Mouse (Mus musculus) G1E (cell line): Measurements from ENCODE around the gene Olfr1040. TPM values are rescaled to one million over a fixed set of nuclear protein-coding genes. Genes with fewer than 3 reads are reported as not detected.

ENCODE experiments used
- ATAC-seq: 2 replicates; pipeline ENCODE4 v1.8.0; 2016; ENCODE audit warnings: mild to moderate bottlenecking; ENCODE audit not compliant: insufficient number of reproducible peaks, poor library complexity, low FRiP score, severe bottlenecking; ENCODE audit errors: extremely low read depth
- DNase-seq: peaks from one replicate; pipeline ENCODE4 v3.0.0; 2012; ENCODE audit warnings: low spot score
- H3K27me3 ChIP-seq: 2 replicates; pipeline ENCODE4 v1.6.1; 2012; ENCODE audit warnings: mild to moderate bottlenecking, low read length, inconsistent platforms; ENCODE audit not compliant: insufficient read depth
- H3K36me3 ChIP-seq: replicated peaks from 2 replicates; pipeline ENCODE3; 2012; ENCODE audit warnings: mild to moderate bottlenecking, inconsistent platforms
- H3K4me1 ChIP-seq: 2 replicates; pipeline ENCODE4 v1.6.1; 2012; ENCODE audit warnings: low read depth, low read length, inconsistent platforms, mixed read lengths; ENCODE audit not compliant: insufficient read depth
- H3K4me3 ChIP-seq: 2 replicates; pipeline ENCODE4 v1.5.1; 2012; ENCODE audit warnings: low read depth, mild to moderate bottlenecking, inconsistent platforms, low read length, moderate library complexity, mixed read lengths
- H3K9me3 ChIP-seq: replicated peaks from 2 replicates; pipeline ENCODE4 v1.6.1; 2012; ENCODE audit warnings: inconsistent platforms
- CTCF ChIP-seq: IDR thresholded peaks from 2 replicates; pipeline ENCODE4 v1.5.1; 2012; ENCODE audit warnings: low read depth, low read length, inconsistent platforms, mixed read lengths
- GATA1 ChIP-seq: IDR thresholded peaks from 2 replicates; pipeline ENCODE4 v1.6.1; 2012; ENCODE audit warnings: borderline replicate concordance, low read length, inconsistent platforms, mixed read lengths
- GATA2 ChIP-seq: IDR thresholded peaks from 2 replicates; pipeline ENCODE4 v1.6.1; 2012; ENCODE audit warnings: low read depth, low read length, inconsistent platforms, borderline replicate concordance
- POLR2AphosphoS5 ChIP-seq: IDR thresholded peaks from 2 replicates; pipeline ENCODE4 v1.6.1; 2012; ENCODE audit warnings: low read depth, low read length, inconsistent platforms; ENCODE audit not compliant: insufficient replicate concordance
- TAL1 ChIP-seq: conservative IDR thresholded peaks from 2 replicates; pipeline ENCODE4 v1.6.1; 2012; ENCODE audit warnings: low read depth, low read length, inconsistent platforms, mixed read lengths
- polyA plus RNA-seq: library from polyadenylated mRNA; stranded (reverse); fragments of >175 nt; gene quantifications from 2 replicates; pipeline ENCODE4 v1.2.3, GENCODE M21; 2012
- total RNA-seq, 2 experiments: library from RNA; stranded (forward) in 1 of 2; stranded (reverse) in 1 of 2; fragments of 200-1000 nt in 1 of 2; fragments of >200 nt in 1 of 2; fragmentation: Nextera tagmentation in 1 of 2; gene quantifications; 2 replicates each; pipeline ENCODE4 v1.2.3; 2014 to 2017

The Olfr1040 gene
- total and polyA plus RNA-seq, 3 experiments = not detected

GRCm38 (mm10) chr2:86161738-86162137 lies 15.2 kb upstream of the Olfr1040 start, which contains the start of gene Olfr1042:
Olfr1042 (minus strand) TSS chr2:86161838.
- Histone ChIP-seq H3K36me3 (no peaks in the 10 kb centered on the region), H3K4me3 (no peak within 1 kb of the TSS), H3K9me3 (no peaks in the 10 kb centered on the region), H3K4me1 (no peaks in the 10 kb centered on the region), H3K27me3 (no peaks in the 10 kb centered on the region)
- DNase-seq (no peak), ATAC-seq (no peak)
- TF ChIP-seq POLR2AphosphoS5 (no peak), GATA2 (no peak), GATA1 (no peak), TAL1 (no peak), CTCF (no peak)

GRCm38 (mm10) chr2:86135828-86136227 lies 10.7 kb downstream of the Olfr1040 start, which contains the start of gene Olfr1039:
Olfr1039 (minus strand) TSS chr2:86135928.
- Histone ChIP-seq H3K27me3 (no peaks in the 10 kb centered on the region), H3K9me3 (peaks cover 3% of the 10 kb centered on the region; the same call in 1 of the 2 replicates), H3K36me3 (no peaks in the 10 kb centered on the region), H3K4me1 (no peaks in the 10 kb centered on the region), H3K4me3 (no peak within 1 kb of the TSS)
- no peak for ATAC-seq
- TF ChIP-seq GATA1 (no peak), CTCF (no peak), TAL1 (no peak), GATA2 (no peak), POLR2AphosphoS5 (no peak)
- DNase-seq = no peak

Other genes starting within 250 kb of the Olfr1040 start
Only the 20 nearest of the 30 such genes appear.
- gene Olfr1030, start 167.5 kb downstream of the Olfr1040 start, total RNA-seq (2014; fragmentation: Nextera tagmentation) = not detected in 2 replicates
- gene Olfr1030, start 167.5 kb downstream of the Olfr1040 start, total RNA-seq (2017) = under 0.01 and 0.06 TPM in 2 replicates
- gene Olfr1030, start 167.5 kb downstream of the Olfr1040 start, polyA plus RNA-seq = not detected in 2 replicates
- not detected in 2 replicates for gene Olfr1031, start 156.4 kb downstream of the Olfr1040 start, total RNA-seq (2014; fragmentation: Nextera tagmentation)
- not detected in 2 replicates for gene Olfr1031, start 156.4 kb downstream of the Olfr1040 start, total RNA-seq (2017)
- not detected in 2 replicates for gene Olfr1031, start 156.4 kb downstream of the Olfr1040 start, polyA plus RNA-seq
- not detected in 2 replicates for gene Olfr1032, start 141.2 kb downstream of the Olfr1040 start, total RNA-seq (2014; fragmentation: Nextera tagmentation)
- not detected in 2 replicates for gene Olfr1032, start 141.2 kb downstream of the Olfr1040 start, total RNA-seq (2017)
- not detected in 2 replicates for gene Olfr1032, start 141.2 kb downstream of the Olfr1040 start, polyA plus RNA-seq
- not detected in 2 replicates for gene Olfr1033, start 126.1 kb downstream of the Olfr1040 start, total RNA-seq (2014; fragmentation: Nextera tagmentation)
- not detected in 2 replicates for gene Olfr1033, start 126.1 kb downstream of the Olfr1040 start, total RNA-seq (2017)
- not detected in 2 replicates for gene Olfr1033, start 126.1 kb downstream of the Olfr1040 start, polyA plus RNA-seq
- not detected in 2 replicates for gene Olfr1034, start 100.9 kb downstream of the Olfr1040 start, total RNA-seq (2014; fragmentation: Nextera tagmentation)
- 0.12 TPM in 1 of 2 replicates, not detected in the other for gene Olfr1034, start 100.9 kb downstream of the Olfr1040 start, total RNA-seq (2017)
- gene Olfr1034, start 100.9 kb downstream of the Olfr1040 start, polyA plus RNA-seq = not detected in 2 replicates
- gene Olfr1036, start 72.7 kb downstream of the Olfr1040 start, total RNA-seq (2014; fragmentation: Nextera tagmentation) = not detected in 2 replicates
- gene Olfr1036, start 72.7 kb downstream of the Olfr1040 start, total RNA-seq (2017) = 0.11 and 0.17 TPM in 2 replicates
- gene Olfr1036, start 72.7 kb downstream of the Olfr1040 start, polyA plus RNA-seq = not detected in 2 replicates
- gene Olfr1037, start 59.3 kb downstream of the Olfr1040 start, total RNA-seq (2014; fragmentation: Nextera tagmentation) = not detected in 2 replicates
- gene Olfr1037, start 59.3 kb downstream of the Olfr1040 start, total RNA-seq (2017) = 0.11 and 0.29 TPM in 2 replicates
- gene Olfr1037, start 59.3 kb downstream of the Olfr1040 start, polyA plus RNA-seq = not detected in 2 replicates
- gene Olfr1039, start 10.8 kb downstream of the Olfr1040 start, total RNA-seq (2014; fragmentation: Nextera tagmentation) = not detected in 2 replicates
- 0.22 TPM in 1 of 2 replicates, not detected in the other for gene Olfr1039, start 10.8 kb downstream of the Olfr1040 start, total RNA-seq (2017)
- gene Olfr1039, start 10.8 kb downstream of the Olfr1040 start, polyA plus RNA-seq = not detected in 2 replicates
- gene Olfr1042, start 15.1 kb upstream of the Olfr1040 start, total RNA-seq (2014; fragmentation: Nextera tagmentation) = not detected in 2 replicates
- gene Olfr1042, start 15.1 kb upstream of the Olfr1040 start, total RNA-seq (2017) = 0.11 TPM in 1 of 2 replicates, not detected in the other
- not detected in 2 replicates for gene Olfr1042, start 15.1 kb upstream of the Olfr1040 start, polyA plus RNA-seq
- not detected in 2 replicates for gene Olfr1043, start 20.8 kb upstream of the Olfr1040 start, total RNA-seq (2014; fragmentation: Nextera tagmentation)
- not detected in 2 replicates for gene Olfr1043, start 20.8 kb upstream of the Olfr1040 start, total RNA-seq (2017)
- gene Olfr1043, start 20.8 kb upstream of the Olfr1040 start, polyA plus RNA-seq = not detected in 2 replicates
- gene Olfr1044, start 31.1 kb upstream of the Olfr1040 start, total RNA-seq (2014; fragmentation: Nextera tagmentation) = not detected in 2 replicates
- 0.17 and 0.38 TPM in 2 replicates for gene Olfr1044, start 31.1 kb upstream of the Olfr1040 start, total RNA-seq (2017)
- gene Olfr1044, start 31.1 kb upstream of the Olfr1040 start, polyA plus RNA-seq = not detected in 2 replicates
- gene Olfr52, start 39.0 kb upstream of the Olfr1040 start, total RNA-seq (2014; fragmentation: Nextera tagmentation) = not detected in 2 replicates
- gene Olfr52, start 39.0 kb upstream of the Olfr1040 start, total RNA-seq (2017) = 0.11 and 0.17 TPM in 2 replicates
- not detected in 2 replicates for gene Olfr52, start 39.0 kb upstream of the Olfr1040 start, polyA plus RNA-seq
- not detected in 2 replicates for gene Olfr1045, start 56.3 kb upstream of the Olfr1040 start, total RNA-seq (2014; fragmentation: Nextera tagmentation)
- gene Olfr1045, start 56.3 kb upstream of the Olfr1040 start, total RNA-seq (2017) = 0.16 and 0.17 TPM in 2 replicates
- gene Olfr1045, start 56.3 kb upstream of the Olfr1040 start, polyA plus RNA-seq = not detected in 2 replicates
- not detected in 2 replicates for gene Olfr1046, start 72.6 kb upstream of the Olfr1040 start, total RNA-seq (2014; fragmentation: Nextera tagmentation)
- 0.16 TPM in 1 of 2 replicates, not detected in the other for gene Olfr1046, start 72.6 kb upstream of the Olfr1040 start, total RNA-seq (2017)
- not detected in 2 replicates for gene Olfr1046, start 72.6 kb upstream of the Olfr1040 start, polyA plus RNA-seq
- not detected in 2 replicates for gene Olfr1047, start 84.7 kb upstream of the Olfr1040 start, total RNA-seq (2014; fragmentation: Nextera tagmentation)
- not detected in 2 replicates for gene Olfr1047, start 84.7 kb upstream of the Olfr1040 start, total RNA-seq (2017)
- not detected in 2 replicates for gene Olfr1047, start 84.7 kb upstream of the Olfr1040 start, polyA plus RNA-seq
- not detected in 2 replicates for gene Olfr1048, start 93.6 kb upstream of the Olfr1040 start, total RNA-seq (2014; fragmentation: Nextera tagmentation)
- gene Olfr1048, start 93.6 kb upstream of the Olfr1040 start, total RNA-seq (2017) = 0.06 and 0.27 TPM in 2 replicates
- not detected in 2 replicates for gene Olfr1048, start 93.6 kb upstream of the Olfr1040 start, polyA plus RNA-seq
- not detected in 2 replicates for gene Olfr1049, start 111.6 kb upstream of the Olfr1040 start, total RNA-seq (2014; fragmentation: Nextera tagmentation)
- gene Olfr1049, start 111.6 kb upstream of the Olfr1040 start, total RNA-seq (2017) = not detected in 2 replicates
- gene Olfr1049, start 111.6 kb upstream of the Olfr1040 start, polyA plus RNA-seq = not detected in 2 replicates
- gene Olfr1051, start 132.4 kb upstream of the Olfr1040 start, total RNA-seq (2014; fragmentation: Nextera tagmentation) = not detected in 2 replicates
- not detected in 2 replicates for gene Olfr1051, start 132.4 kb upstream of the Olfr1040 start, total RNA-seq (2017)
- not detected in 2 replicates for gene Olfr1051, start 132.4 kb upstream of the Olfr1040 start, polyA plus RNA-seq
- gene Olfr1052, start 145.7 kb upstream of the Olfr1040 start, total RNA-seq (2014; fragmentation: Nextera tagmentation) = not detected in 2 replicates
- 0.11 and 0.12 TPM in 2 replicates for gene Olfr1052, start 145.7 kb upstream of the Olfr1040 start, total RNA-seq (2017)
- gene Olfr1052, start 145.7 kb upstream of the Olfr1040 start, polyA plus RNA-seq = not detected in 2 replicates
- gene Olfr1053, start 168.6 kb upstream of the Olfr1040 start, total RNA-seq (2014; fragmentation: Nextera tagmentation) = not detected in 2 replicates
- gene Olfr1053, start 168.6 kb upstream of the Olfr1040 start, total RNA-seq (2017) = not detected in 2 replicates
- gene Olfr1053, start 168.6 kb upstream of the Olfr1040 start, polyA plus RNA-seq = not detected in 2 replicates